Mouse (Mus musculus): ENCODE measurements around the gene Gm4858.
A peak's percentile ranks its signal among the peaks of the same experiment; 100 is the strongest.
"Not testable (repeated sequence)": the region's sequence is repeated elsewhere in the genome, so short reads cannot be mapped to it uniquely, and the experiment has no call there.

The Gm4858 gene

DNA sequence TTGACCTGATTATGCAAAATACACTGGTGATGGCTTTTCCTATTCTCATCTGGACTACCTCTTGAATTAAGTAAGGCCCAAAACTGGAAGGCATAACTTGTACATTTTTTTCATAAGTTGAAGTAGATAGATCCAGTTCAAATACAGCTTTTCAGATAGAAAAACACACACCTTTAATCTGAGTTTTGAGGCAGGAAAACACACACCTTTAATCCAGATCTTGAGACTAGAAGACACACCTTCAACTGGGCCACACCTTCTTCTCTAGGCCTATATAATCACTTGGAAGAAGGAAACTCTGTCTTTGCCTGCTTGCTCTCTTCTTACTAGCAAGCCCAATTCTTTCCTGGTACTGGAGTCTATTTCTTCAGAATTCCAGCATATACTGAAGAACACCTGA, at the start of gene Gm4858:
Gm4858 (plus strand) TSS at position 301 of the 400 bp plus-strand sequence.
- DNase-seq, result not testable (repeated sequence)

- DNase-seq, result no peak
Observed at GRCm38 (mm10) chr3:93018960-93019359, 49.7 kb upstream of the Gm4858 start, which contains the start of gene Lce1m. Gene Lce1m, minus strand, starts transcription at chr3:93019060.

DNA sequence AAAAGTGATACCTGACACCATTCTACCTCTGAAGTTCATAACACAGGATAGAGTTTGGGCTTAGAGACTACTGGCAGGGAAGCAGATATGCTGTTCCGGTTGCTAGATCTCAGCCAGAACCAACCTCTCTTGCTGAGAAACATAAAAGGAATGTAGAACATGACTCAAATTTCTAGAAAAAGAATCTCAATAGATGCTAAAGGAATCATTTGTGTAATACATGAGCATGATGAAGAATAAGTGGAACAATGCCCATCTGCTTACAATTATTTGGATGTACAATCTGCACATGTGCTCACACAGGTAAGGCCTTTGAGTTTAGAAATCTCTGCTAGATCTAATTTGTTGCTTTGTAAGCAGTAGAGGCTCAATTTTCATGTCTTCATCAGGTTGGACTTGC, 47.5 kb upstream of the Gm4858 start:
- no peak for DNase-seq

- no peak for DNase-seq
Observed at GRCm38 (mm10) chr3:93023411-93024184, 45.0 kb upstream of the Gm4858 start.

GRCm38 (mm10) chr3:93025486-93025885, 43.1 kb upstream of the Gm4858 start:
- peak; percentile 1 for DNase-seq

- DNase-seq, result peak; percentile 8
Observed at GRCm38 (mm10) chr3:93031450-93031849, 37.2 kb upstream of the Gm4858 start.

GRCm38 (mm10) chr3:93050182-93050581, 18.4 kb upstream of the Gm4858 start:
- no peak for DNase-seq

GRCm38 (mm10) chr3:93052826-93053474, 15.7 kb upstream of the Gm4858 start:
- peak; percentile 2 for DNase-seq

GRCm38 (mm10) chr3:93086631-93087030, 18.0 kb downstream of the Gm4858 start:
- DNase-seq, result no peak

GRCm38 (mm10) chr3:93093581-93093980, 25.0 kb downstream of the Gm4858 start:
- not testable (repeated sequence) for DNase-seq

GRCm38 (mm10) chr3:93096447-93096846, 27.8 kb downstream of the Gm4858 start:
- no peak for DNase-seq

GRCm38 (mm10) chr3:93111668-93112067, 43.0 kb downstream of the Gm4858 start:
- DNase-seq, result peak; percentile 21

GRCm38 (mm10) chr3:93114481-93114880, 45.9 kb downstream of the Gm4858 start:
- DNase-seq, result peak; percentile 59

- DNase-seq, result peak; percentile 52
Observed at GRCm38 (mm10) chr3:93119101-93119500, 50.5 kb downstream of the Gm4858 start.
